Mouse (Mus musculus) E14TG2a.4 (cell line): ENCODE results near the gene Sgsm1.

Experiments used
- H3K27me3 ChIP-seq: 2 replicates; pipeline ENCODE4 v1.6.1; 2014; ENCODE audit warnings: low read length, control low read depth; ENCODE audit not compliant: insufficient read depth
- H3K36me3 ChIP-seq: 2 replicates; pipeline ENCODE4 v1.6.1; 2014; ENCODE audit warnings: low read length, control low read depth; ENCODE audit not compliant: insufficient read depth
- H3K4me1 ChIP-seq: replicated peaks from 2 replicates; pipeline ENCODE4 v1.6.1; 2014; ENCODE audit warnings: low read depth, low read length, control low read depth
- H3K4me3 ChIP-seq: replicated peaks from 2 replicates; pipeline ENCODE4 v1.5.1; 2014; ENCODE audit warnings: mild to moderate bottlenecking, low read length
- H3K9me3 ChIP-seq: 2 replicates; pipeline ENCODE4 v1.6.1; 2014; ENCODE audit warnings: low read length, control low read depth
- CTCF ChIP-seq: conservative IDR thresholded peaks from 2 replicates; pipeline ENCODE4 v1.5.1; 2014; ENCODE audit warnings: low read length
- NANOG ChIP-seq: IDR thresholded peaks from 2 replicates; pipeline ENCODE4 v1.6.1; 2014; ENCODE audit warnings: borderline replicate concordance, low read length, mixed read lengths
- POU5F1 ChIP-seq: IDR thresholded peaks from 2 replicates; pipeline ENCODE4 v1.6.1; 2014; ENCODE audit warnings: low read length, borderline replicate concordance

Gene Sgsm1

GRCm38 (mm10) chr5:113292179-113292578 is 18.4 kb downstream of the Sgsm1 start:
- no peak overlapping the region for H3K4me3 ChIP-seq
- peaks cover 37% of the 10 kb centered on the region for H3K4me1 ChIP-seq
- no peaks in the 10 kb centered on the region for H3K36me3 ChIP-seq
- H3K9me3 ChIP-seq = no peaks in the 10 kb centered on the region
- TF ChIP-seq NANOG (no peak), CTCF (no peak), POU5F1 (no peak)
- peaks cover 41% of the 10 kb centered on the region for H3K27me3 ChIP-seq

DNA sequence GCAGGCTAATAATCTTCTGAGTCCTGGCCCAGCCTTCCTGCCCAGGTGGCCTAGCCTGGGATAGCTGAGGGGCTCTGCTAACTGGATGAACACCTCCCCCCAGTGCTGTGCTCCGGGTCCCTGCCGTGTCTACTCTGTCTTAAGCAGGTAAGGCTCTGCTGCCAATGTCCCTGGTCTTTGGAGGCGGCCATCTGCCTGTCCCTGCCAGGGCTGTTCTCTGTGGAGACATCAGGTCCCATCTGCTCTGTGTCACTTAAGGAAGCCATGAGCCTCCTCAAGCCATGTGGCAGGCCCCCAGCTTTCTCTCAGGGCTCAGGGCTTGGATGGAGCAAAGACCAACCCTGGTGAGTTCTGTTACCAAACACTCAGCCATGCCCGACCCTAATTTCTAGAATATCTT is 19.5 kb downstream of the Sgsm1 start:
- Histone ChIP-seq H3K4me3 (no peak overlapping the region), H3K4me1 (peaks cover 40% of the 10 kb centered on the region), H3K9me3 (no peaks in the 10 kb centered on the region), H3K27me3 (peaks cover 44% of the 10 kb centered on the region), H3K36me3 (no peaks in the 10 kb centered on the region)
- TF ChIP-seq NANOG = no peak
- TF ChIP-seq POU5F1 = no peak
- TF ChIP-seq CTCF = no peak

DNA sequence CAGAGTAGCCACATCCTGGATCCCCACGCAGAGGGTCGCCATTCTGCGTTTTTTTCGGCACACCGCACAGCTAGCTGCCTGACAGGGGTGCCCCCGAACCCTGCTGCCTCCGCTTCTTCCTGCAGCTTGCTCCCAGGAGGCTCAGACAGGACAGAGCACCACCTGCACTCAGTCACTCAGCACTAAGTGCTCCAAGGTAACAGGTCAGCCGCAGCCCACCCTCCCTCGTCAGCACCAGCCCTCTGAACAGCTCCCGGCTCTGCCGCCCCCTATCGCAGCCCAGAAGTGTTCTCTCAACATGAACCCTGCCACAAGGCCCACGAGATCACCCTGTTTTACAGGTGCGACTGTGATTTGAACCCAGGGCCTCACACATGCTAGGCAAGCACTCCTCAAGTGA is 20.4 kb downstream of the Sgsm1 start:
- Histone ChIP-seq H3K4me3 (no peak overlapping the region), H3K27me3 (peaks cover 47% of the 10 kb centered on the region), H3K9me3 (no peaks in the 10 kb centered on the region), H3K4me1 (peaks cover 37% of the 10 kb centered on the region), H3K36me3 (no peaks in the 10 kb centered on the region)
- TF ChIP-seq CTCF (no peak), POU5F1 (no peak), NANOG (no peak)

DNA sequence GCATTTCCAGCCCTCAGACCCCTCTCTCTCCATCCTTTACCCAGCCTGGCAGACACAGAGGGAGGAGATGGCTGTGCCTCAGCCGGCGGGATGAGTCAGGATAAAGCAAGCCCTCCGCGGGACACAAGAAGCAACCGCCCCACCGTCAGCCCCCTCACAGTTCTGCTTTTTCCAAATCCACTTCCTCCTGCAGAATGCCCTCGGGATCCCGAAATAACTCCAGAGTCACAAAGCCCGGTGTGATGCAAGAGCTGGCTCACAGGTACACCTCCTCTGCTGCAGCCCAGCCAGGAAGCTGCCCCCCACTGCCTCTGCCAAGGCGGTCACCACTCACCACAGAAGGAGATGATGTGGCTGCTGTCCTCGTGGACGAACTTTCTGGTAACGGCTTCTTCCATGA is 22.1 kb downstream of the Sgsm1 start:
- TF ChIP-seq POU5F1 (no peak), CTCF (no peak), NANOG (no peak)

DNA sequence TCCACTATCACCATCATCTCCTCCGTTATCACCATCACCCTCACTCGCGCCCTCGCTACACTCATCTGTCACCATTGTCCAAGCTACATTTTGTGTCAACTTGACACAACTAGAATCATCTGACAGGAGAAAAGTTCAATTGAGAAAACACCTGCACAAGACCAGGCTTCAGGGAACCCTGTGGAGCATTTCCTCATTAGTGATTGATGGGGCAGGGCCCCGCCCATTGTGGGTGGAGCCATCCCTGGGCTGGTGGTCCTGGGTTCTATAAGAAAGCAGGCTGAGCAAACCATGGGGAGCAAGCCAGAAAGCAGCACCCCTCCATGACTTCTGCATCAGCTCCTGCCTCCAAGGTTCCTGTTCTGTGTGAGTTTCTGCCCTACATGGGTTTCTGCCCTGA is 22.8 kb downstream of the Sgsm1 start:
- peaks cover 38% of the 10 kb centered on the region for H3K4me1 ChIP-seq
- H3K27me3 ChIP-seq = peaks cover 50% of the 10 kb centered on the region
- H3K4me3 ChIP-seq = peak overlapping the region; percentile 74; the same call in 1 of the 2 replicates
- no peaks in the 10 kb centered on the region for H3K36me3 ChIP-seq
- TF ChIP-seq CTCF = no peak
- TF ChIP-seq POU5F1 = no peak
- no peak for TF ChIP-seq NANOG
- H3K9me3 ChIP-seq = no peaks in the 10 kb centered on the region

More for the DNA sequence above, 22.1 kb downstream of the Sgsm1 start:
- peaks cover 37% of the 10 kb centered on the region for H3K4me1 ChIP-seq
- no peaks in the 10 kb centered on the region for H3K9me3 ChIP-seq
- no peak overlapping the region; the same call in 1 of the 2 replicates for H3K4me3 ChIP-seq
- H3K27me3 ChIP-seq = peaks cover 50% of the 10 kb centered on the region
- no peaks in the 10 kb centered on the region for H3K36me3 ChIP-seq

DNA sequence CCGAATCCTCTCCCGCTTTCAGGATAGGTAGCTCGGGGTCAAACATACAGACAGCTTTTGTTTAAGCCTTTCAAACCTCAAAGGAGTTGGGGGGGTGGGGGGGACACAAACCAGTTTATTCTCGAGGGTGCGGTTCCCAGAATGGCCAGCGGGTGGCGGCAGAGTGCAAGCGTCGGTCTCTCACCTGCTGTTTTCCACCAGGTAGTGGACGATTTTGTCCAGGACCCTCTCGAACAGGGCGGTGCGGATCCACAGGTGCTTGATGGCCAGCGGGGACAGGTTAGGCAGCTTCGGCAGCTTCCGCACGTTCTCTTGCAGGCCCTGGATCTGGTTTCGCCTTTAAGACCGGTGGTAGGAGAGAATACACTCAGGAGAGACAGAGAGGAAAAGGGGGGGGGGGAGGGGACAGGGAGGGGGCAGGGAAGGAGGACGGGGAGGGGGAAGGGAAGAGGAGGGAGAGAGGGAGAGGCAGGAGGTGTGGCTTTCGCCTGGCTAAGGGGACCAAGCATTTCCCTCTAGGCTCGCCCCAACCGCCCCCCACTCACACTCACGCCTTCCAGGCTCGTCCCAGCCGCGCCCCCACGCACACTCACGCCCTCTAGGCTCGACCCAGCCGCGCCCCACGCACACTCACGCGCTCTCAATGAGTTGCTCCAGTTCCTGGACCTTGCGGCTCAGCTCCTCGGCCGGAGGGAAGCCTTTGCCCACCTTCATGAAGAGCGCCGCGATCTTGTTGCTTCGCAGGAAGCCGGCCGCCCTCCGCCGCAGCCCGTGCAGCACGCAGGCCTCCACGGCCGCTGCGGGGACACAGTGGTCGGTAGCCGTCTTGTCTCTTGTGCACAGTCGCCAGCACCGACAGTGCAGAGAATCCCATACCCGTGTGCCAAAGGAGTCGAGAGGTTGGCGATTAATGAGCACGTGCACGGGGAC is 23.7 kb downstream of the Sgsm1 start:
- H3K4me3 ChIP-seq = peak overlapping the region; percentile 74
- no peaks in the 10 kb centered on the region for H3K36me3 ChIP-seq
- peak; percentile 55 for TF ChIP-seq CTCF
- TF ChIP-seq NANOG = no peak
- no peak for TF ChIP-seq POU5F1
- no peaks in the 10 kb centered on the region for H3K9me3 ChIP-seq
- peaks cover 50% of the 10 kb centered on the region for H3K27me3 ChIP-seq
- peaks cover 41% of the 10 kb centered on the region for H3K4me1 ChIP-seq

GRCm38 (mm10) chr5:113286048-113286447 is 24.5 kb downstream of the Sgsm1 start:
- H3K4me3 ChIP-seq = no peak overlapping the region
- H3K36me3 ChIP-seq = no peaks in the 10 kb centered on the region
- H3K4me1 ChIP-seq = peaks cover 48% of the 10 kb centered on the region
- no peak for TF ChIP-seq NANOG
- no peak for TF ChIP-seq POU5F1
- TF ChIP-seq CTCF = no peak
- H3K27me3 ChIP-seq = peaks cover 48% of the 10 kb centered on the region
- no peaks in the 10 kb centered on the region for H3K9me3 ChIP-seq

- H3K9me3 ChIP-seq = no peaks in the 10 kb centered on the region
- H3K4me1 ChIP-seq = peaks cover 53% of the 10 kb centered on the region
- no peaks in the 10 kb centered on the region for H3K36me3 ChIP-seq
- peaks cover 43% of the 10 kb centered on the region for H3K27me3 ChIP-seq
- TF ChIP-seq CTCF (no peak; the same call in 1 of the 2 replicates), NANOG (no peak), POU5F1 (no peak)
- H3K4me3 ChIP-seq = no peak overlapping the region
Observed at GRCm38 (mm10) chr5:113285541-113285940, 25.0 kb downstream of the Sgsm1 start.

GRCm38 (mm10) chr5:113283726-113284125 is 26.9 kb downstream of the Sgsm1 start:
- TF ChIP-seq NANOG (no peak), POU5F1 (no peak), CTCF (no peak)
- Histone ChIP-seq H3K9me3 (no peaks in the 10 kb centered on the region), H3K4me3 (no peak overlapping the region), H3K27me3 (peaks cover 25% of the 10 kb centered on the region), H3K4me1 (peaks cover 66% of the 10 kb centered on the region), H3K36me3 (peaks cover 3% of the 10 kb centered on the region)
